Mouse (Mus musculus) adrenal gland, adult 18-20 months (tissue): ENCODE data around the gene Figla. TPM values are rescaled to one million over a fixed set of nuclear protein-coding genes. Genes with fewer than 3 reads are reported as not detected.
"Not testable (repeated sequence)": the region's sequence is repeated elsewhere in the genome, so short reads cannot be mapped to it uniquely, and the experiment has no call there.

Source experiments
- DNase-seq, 2 experiments: peaks; one replicate each; pipeline ENCODE4 v3.0.0; 2021 to 2022; ENCODE audit warnings: low spot score in 2 of 2
- long read RNA-seq, 2 experiments: library from polyadenylated mRNA; stranded (forward); transcript quantifications; one replicate each; pipeline ENCODE4 v2.0.0; 2021
- total RNA-seq, 2 experiments: library from RNA; stranded (reverse); gene quantifications; 1 replicate in 1 of 2; 2 replicates in 1 of 2; pipeline ENCODE4 v1.2.3; 2021

The Figla gene
- total RNA-seq = not detected
- long read RNA-seq, experiment 1 = 0 reads
- long read RNA-seq, experiment 2 = 0 reads

- no peak for DNase-seq
Observed at GRCm38 (mm10) chr6:86015871-86016270, at the start of gene Figla. Gene Figla, plus strand, starts transcription at chr6:86016171.

DNA sequence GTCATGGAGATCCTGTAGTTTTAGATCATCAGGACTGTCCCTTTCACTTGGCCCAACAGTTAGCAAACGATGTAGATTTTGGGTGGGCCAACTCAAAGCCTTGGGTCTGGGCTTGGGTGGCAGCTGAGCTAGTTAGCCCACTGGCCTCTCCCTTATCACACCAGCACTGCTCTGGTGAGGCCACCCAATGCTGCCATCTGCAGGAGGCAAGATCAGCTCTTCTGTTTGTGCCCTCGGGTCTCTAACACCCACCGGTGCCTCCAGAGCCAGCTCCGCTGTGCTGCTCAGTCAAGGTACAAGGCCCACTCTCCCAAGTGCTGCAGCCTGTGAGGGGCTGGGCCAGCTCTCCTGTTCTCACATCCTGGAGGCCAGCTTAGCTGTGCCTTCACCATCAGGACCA is 49.3 kb upstream of the Figla start:
- DNase-seq = peak in 1 of 2 experiments; percentile 1

- DNase-seq = no peak
Observed at GRCm38 (mm10) chr6:85969889-85970288, 46.1 kb upstream of the Figla start.

- DNase-seq = no peak
Observed at GRCm38 (mm10) chr6:85972699-85973098, 43.3 kb upstream of the Figla start.

GRCm38 (mm10) chr6:85973336-85973735 is 42.6 kb upstream of the Figla start:
- no peak for DNase-seq

DNA sequence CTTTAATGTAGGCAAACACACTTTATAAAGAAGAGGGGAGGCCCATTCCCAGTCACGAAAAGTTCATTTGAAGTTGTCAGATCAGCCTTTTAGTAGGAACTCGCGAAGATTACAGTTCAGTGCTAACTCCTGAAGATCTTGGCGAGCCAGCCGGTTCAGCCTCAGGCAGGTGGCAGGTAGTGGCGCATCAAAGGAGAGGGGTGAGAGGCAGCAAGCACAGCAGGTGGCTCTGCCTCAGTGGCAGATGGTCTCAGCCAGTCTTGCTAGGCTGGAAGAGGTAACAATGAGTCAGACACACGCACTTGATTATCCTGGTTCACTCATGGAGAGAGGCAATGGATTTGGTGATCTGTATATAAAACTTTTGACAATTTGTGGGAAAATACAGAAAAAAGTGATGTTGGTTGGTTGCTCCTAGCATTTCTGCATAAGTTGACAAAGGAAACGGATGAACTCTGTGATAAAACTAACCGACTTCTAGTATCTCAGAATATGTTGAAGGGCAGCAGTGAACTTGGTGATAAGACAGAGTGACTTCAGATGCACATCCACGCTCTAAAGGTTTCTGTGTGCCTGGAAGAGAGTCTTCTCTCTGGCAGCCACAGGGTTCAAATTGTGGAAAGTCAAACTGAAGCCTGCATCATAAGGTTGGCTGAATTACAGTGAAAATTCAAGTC is 40.9 kb upstream of the Figla start:
- no peak for DNase-seq

GRCm38 (mm10) chr6:85975761-85976160 is 40.2 kb upstream of the Figla start:
- DNase-seq = no peak

- no peak for DNase-seq
Observed at GRCm38 (mm10) chr6:85976242-85976641, 39.7 kb upstream of the Figla start.

GRCm38 (mm10) chr6:85978736-85979135 is 37.2 kb upstream of the Figla start:
- not testable (repeated sequence) for DNase-seq

DNA sequence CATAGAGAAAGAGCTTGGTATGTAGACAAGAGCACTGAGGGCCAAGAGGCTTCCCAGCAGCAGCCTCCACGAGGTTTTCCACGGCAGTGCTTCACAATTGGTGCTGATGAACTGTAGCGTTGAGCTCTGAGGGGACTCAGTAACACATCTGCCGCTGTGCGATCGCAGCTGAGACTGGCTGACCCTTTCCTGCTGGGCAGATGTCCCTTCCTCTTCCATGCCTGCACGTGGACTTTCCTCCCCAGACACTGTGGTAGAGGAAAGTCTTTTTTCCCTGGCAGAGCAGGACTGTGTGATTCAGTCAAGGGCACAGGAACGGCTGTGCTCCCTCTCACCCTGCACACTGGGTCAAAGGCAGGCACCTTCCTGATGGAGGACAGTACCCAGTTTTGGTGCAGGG is 31.6 kb upstream of the Figla start:
- DNase-seq = no peak

- DNase-seq = not testable (repeated sequence)
Observed at GRCm38 (mm10) chr6:85989570-85989969, 26.4 kb upstream of the Figla start.

- peak in 1 of 2 experiments; percentile 4 for DNase-seq
Observed at GRCm38 (mm10) chr6:85990774-85991173, 25.2 kb upstream of the Figla start.

DNA sequence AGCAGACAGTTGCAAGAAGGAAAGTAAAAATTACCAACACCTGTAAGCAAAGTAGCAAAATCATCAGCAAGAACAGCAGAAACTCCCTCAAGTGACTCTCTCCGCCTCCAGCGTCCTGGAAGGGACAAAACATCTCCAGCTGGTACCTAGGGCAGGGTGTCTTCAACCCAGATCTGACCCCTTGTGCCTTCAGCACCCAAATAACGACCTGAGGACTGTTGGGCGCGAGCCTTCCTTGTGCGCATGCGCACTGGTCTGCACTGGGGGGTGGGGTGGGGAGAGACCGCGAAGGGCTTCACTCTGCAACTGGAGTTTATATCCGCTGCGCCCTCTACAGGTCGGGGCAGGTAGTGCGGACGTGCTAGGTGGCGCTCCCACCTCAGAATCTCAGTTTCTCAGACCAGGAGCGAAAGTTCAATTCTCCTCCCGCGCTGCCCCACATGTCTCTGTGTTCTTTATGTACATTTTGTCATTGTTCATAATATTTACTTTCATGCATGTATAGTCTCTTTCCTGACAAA is 12.5 kb upstream of the Figla start:
- DNase-seq = no peak

DNA sequence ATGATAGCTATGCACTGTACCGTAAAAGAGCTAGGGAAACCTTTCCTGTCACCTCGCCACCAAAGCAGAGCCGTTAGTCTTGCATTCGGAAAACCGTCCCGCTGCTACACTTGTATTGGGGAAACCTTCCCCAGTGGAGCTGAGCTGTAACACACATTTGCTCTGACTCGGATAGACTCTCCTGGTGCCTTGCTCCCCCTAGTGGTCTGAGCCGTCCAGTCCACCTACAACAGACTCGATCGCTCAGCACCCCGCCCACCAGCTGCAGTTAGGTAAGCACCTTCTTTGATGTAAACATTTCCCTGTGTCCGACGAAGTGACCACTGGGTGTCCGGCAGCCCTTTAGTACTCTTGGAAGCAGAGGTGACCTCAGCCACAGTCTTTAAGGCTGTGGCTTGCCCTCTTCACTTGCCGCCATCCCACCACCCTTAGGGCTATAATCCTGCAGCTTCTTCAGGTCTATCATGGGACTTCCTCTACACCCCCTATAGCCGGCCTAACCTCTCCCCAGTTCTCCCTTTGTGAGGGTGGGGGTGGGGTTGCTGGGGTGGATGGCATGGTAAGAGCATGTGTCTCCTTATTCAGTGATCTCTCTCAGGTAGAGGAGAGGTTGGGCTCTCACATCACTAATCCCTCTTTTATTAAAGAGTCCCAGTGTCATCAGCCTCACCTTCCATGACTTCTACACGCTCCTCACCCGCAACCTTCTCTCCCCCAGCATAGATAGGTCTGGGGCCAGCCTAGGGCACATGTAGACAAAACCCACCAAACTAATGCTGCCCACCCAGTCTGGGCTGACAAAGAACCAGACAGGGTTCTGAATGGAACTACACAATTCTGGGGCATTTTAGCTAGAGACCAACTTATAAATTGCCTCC is 11.5 kb upstream of the Figla start:
- peak; percentile 57 to 65 for DNase-seq

DNA sequence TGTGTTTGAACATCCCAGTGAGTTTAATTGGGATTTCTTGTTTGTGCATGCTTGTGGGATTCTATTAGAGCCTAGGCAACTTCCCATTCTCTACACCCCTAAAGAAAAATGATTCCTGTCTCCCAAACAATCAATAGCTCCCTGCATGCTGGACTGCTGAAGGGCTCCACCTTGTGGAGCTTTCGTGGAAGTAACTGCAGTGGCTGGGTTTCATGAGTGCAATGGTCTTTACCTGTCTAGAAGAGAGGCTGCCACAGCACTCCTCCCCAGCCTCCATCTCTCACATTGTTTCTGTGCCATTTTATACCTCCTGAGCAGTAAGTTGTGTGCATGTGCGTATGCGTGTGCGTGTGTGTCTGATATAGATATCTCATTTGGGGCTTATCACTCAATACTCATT is 6.0 kb upstream of the Figla start:
- DNase-seq = peak; percentile 34 to 43

GRCm38 (mm10) chr6:86014812-86015211 is 1.2 kb upstream of the Figla start:
- DNase-seq = not testable (repeated sequence)

- DNase-seq = no peak
Observed at GRCm38 (mm10) chr6:86016793-86017350, 901 bp downstream of the Figla start.

DNA sequence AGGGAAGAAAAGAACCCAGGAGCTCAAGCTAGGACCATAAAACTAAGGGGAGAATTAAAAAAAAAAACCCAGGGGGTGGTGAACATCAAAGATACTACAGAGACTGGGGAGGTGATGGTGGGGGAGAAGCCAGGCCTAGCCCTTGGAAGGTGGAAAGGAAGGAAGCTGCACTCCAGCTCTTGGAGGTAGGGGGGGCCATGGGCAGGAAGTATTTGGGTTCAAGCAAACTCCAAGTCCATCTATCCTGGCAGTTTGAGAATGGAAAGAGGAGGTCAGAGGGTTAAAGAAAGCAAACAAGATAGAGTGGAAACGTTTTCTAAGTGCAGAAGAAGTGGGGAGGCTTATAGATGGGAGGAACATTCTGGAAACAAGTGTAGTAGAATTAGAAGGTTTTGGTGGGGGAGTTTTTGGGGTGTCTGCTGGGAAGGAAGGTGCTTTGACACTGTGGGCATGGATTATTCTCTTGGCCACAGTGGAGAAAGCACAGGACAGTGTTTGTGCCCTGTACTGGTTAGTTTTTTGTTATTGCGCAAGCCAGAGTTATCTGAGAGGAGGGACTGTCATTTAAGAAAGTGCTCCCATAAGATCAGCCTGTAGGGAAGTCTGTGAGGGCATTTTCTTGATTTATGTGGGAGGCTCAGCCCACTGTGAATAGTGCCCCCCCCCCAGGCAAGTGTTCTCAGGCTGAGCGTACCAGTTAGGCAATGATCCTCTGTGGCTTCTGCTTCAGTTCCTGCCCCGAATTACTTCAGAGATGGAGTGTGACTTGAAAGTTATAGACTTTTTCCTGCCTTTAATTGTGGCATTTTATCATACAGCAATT is 3.7 kb downstream of the Figla start:
- no peak for DNase-seq

DNA sequence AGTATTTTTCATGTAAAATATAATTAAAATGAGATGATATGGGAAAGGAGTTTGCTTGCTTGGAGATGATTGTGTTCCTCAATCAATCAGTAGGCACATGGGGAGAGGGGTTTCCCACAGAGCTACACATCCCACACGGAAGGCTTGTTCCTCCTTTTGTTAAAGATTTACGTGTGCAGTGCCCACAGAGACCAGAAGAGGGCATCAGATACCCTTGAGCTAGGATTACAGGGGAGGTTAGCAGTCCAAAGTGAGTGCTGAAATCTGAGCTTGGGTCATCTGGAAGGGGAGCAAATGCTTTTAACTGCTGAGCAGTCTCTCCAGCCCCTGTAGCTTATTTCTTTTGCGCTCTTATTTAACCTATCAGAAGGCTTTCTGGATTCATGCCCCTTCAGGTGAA is 5.0 kb downstream of the Figla start:
- peak; percentile 41 to 46 for DNase-seq

GRCm38 (mm10) chr6:86026632-86027292 is 10.8 kb downstream of the Figla start:
- no peak for DNase-seq
